Mouse (Mus musculus): Measurements from ENCODE around the gene Ahcyl2.
"Not testable (repeated sequence)": the region's sequence is repeated elsewhere in the genome, so short reads cannot be mapped to it uniquely, and the experiment has no call there.

The Ahcyl2 gene

GRCm38 (mm10) chr6:29816371-29816770 is 48.6 kb downstream of the Ahcyl2 start:
- not testable (repeated sequence) for DNase-seq

GRCm38 (mm10) chr6:29819309-29819708 is 51.5 kb downstream of the Ahcyl2 start:
- peak; percentile 38 for DNase-seq

GRCm38 (mm10) chr6:29820314-29820713 is 52.5 kb downstream of the Ahcyl2 start:
- no peak for DNase-seq

GRCm38 (mm10) chr6:29820926-29821325 is 53.1 kb downstream of the Ahcyl2 start:
- DNase-seq = no peak

- DNase-seq = no peak
These were observed 54.0 kb downstream of the Ahcyl2 start for GRCm38 (mm10) chr6:29821770-29822169.

- no peak for DNase-seq
These were observed 57.5 kb downstream of the Ahcyl2 start for GRCm38 (mm10) chr6:29825302-29825701.

- DNase-seq = peak; percentile 24 to 37
These were observed 59.8 kb downstream of the Ahcyl2 start for GRCm38 (mm10) chr6:29827291-29828242.

- no peak for DNase-seq
These were observed 60.9 kb downstream of the Ahcyl2 start for GRCm38 (mm10) chr6:29828574-29829234.

GRCm38 (mm10) chr6:29832356-29832755 is 64.5 kb downstream of the Ahcyl2 start:
- DNase-seq = no peak

GRCm38 (mm10) chr6:29833117-29833516 is 65.3 kb downstream of the Ahcyl2 start:
- DNase-seq = no peak

GRCm38 (mm10) chr6:29833568-29834255 is 65.9 kb downstream of the Ahcyl2 start:
- peak; percentile 57 to 63 for DNase-seq

- no peak for DNase-seq
These were observed 67.8 kb downstream of the Ahcyl2 start for GRCm38 (mm10) chr6:29835543-29836177.

GRCm38 (mm10) chr6:29837579-29837978 is 69.8 kb downstream of the Ahcyl2 start:
- DNase-seq = no peak

- peak; percentile 65 to 71 for DNase-seq
These were observed 70.7 kb downstream of the Ahcyl2 start for GRCm38 (mm10) chr6:29838531-29838930.

- DNase-seq = no peak
These were observed 72.2 kb downstream of the Ahcyl2 start for GRCm38 (mm10) chr6:29840008-29840407.

- no peak for DNase-seq
These were observed 73.7 kb downstream of the Ahcyl2 start for GRCm38 (mm10) chr6:29841461-29841860.

- no peak for DNase-seq
These were observed 79.9 kb downstream of the Ahcyl2 start for GRCm38 (mm10) chr6:29847643-29848166.

GRCm38 (mm10) chr6:29848808-29849207 is 81.0 kb downstream of the Ahcyl2 start:
- DNase-seq = peak in 1 of 2 experiments; percentile 31

- no peak for DNase-seq
These were observed 82.3 kb downstream of the Ahcyl2 start for GRCm38 (mm10) chr6:29850096-29850495.

- no peak for DNase-seq
These were observed 82.9 kb downstream of the Ahcyl2 start for GRCm38 (mm10) chr6:29850747-29851146.

- DNase-seq = no peak
These were observed 84.1 kb downstream of the Ahcyl2 start for GRCm38 (mm10) chr6:29851873-29852272.

GRCm38 (mm10) chr6:29853213-29853899 is 85.5 kb downstream of the Ahcyl2 start:
- peak; percentile 86 to 87 for DNase-seq

Measured in B cell, adult 2 months (primary cell).